Mouse (Mus musculus): Measurements from ENCODE around the gene Crebrf. TPM values are rescaled to one million over a fixed set of nuclear protein-coding genes. Genes with fewer than 3 reads are reported as not detected.
A peak's percentile ranks its signal among the peaks of the same experiment; 100 is the strongest.

The Crebrf gene
- polyA plus RNA-seq (2014; fragmentation: Nextera tagmentation; extraction: Ambion mirVana) = 1.8 and 2.4 TPM in 2 replicates

GRCm38 (mm10) chr17:26715271-26715758 is at the start of gene Crebrf:
Gene Crebrf (plus strand): TSS chr17:26715650.
- peaks cover 23% of the 10 kb centered on the region for H3K4me1 ChIP-seq (replicated peaks; ENCODE audit: control insufficient read depth, insufficient read depth, low read length)
- peak within 1 kb of the TSS; percentile 70 for H3K9ac ChIP-seq (ENCODE audit: low read depth, low read length)
- no peaks in the 10 kb centered on the region for H3K27me3 ChIP-seq (replicated peaks; ENCODE audit: control insufficient read depth, insufficient read depth, low read length)
- peak within 1 kb of the TSS; percentile 86 for H3K4me2 ChIP-seq
- WGBS = 1% methylated on average over 41 of the region's 41 CpGs
- H3K9me3 ChIP-seq (ENCODE audit: control insufficient read depth, low read length) = no peaks in the 10 kb centered on the region
- no peaks in the 10 kb centered on the region for H3K36me3 ChIP-seq (ENCODE audit: control insufficient read depth, insufficient read depth, low read length)
- peak within 1 kb of the TSS; percentile 99 for H3K4me3 ChIP-seq (ENCODE audit: low read depth, low read length)
- peak; percentile 77 for ATAC-seq (replicated peaks; ENCODE audit: low FRiP score)
- H3K27ac ChIP-seq (ENCODE audit: low read depth, low read length) = peak within 1 kb of the TSS; percentile 90
- peak; percentile 97 for DNase-seq (ENCODE audit: low spot score)

- H3K4me3 ChIP-seq (ENCODE audit: low read depth, low read length) = no peak overlapping the region
- no peaks in the 10 kb centered on the region; the same call in 1 of the 2 replicates for H3K27me3 ChIP-seq (replicated peaks; ENCODE audit: control insufficient read depth, insufficient read depth, low read length)
- ATAC-seq (replicated peaks; ENCODE audit: low FRiP score) = no peak
- H3K4me2 ChIP-seq = no peak overlapping the region
- DNase-seq (ENCODE audit: low spot score) = no peak
- H3K4me1 ChIP-seq (replicated peaks; ENCODE audit: control insufficient read depth, insufficient read depth, low read length) = peaks cover 2% of the 10 kb centered on the region; the same call in 1 of the 2 replicates
- H3K36me3 ChIP-seq (ENCODE audit: control insufficient read depth, insufficient read depth, low read length) = no peaks in the 10 kb centered on the region
- H3K27ac ChIP-seq (ENCODE audit: low read depth, low read length) = no peak overlapping the region
- 53% methylated on average over 4 of the region's 4 CpGs for WGBS
- H3K9ac ChIP-seq (ENCODE audit: low read depth, low read length) = no peak overlapping the region
- no peaks in the 10 kb centered on the region for H3K9me3 ChIP-seq (ENCODE audit: control insufficient read depth, low read length)
Measured at GRCm38 (mm10) chr17:26671268-26671667, 44.2 kb upstream of the Crebrf start.

- Histone ChIP-seq H3K9ac (ENCODE audit: low read depth, low read length) (peak overlapping the region; percentile 92; the same call in 1 of the 2 replicates), H3K36me3 (ENCODE audit: control insufficient read depth, insufficient read depth, low read length) (peaks cover 6% of the 10 kb centered on the region; the same call in 1 of the 2 replicates), H3K27me3 (replicated peaks; ENCODE audit: control insufficient read depth, insufficient read depth, low read length) (no peaks in the 10 kb centered on the region), H3K4me1 (replicated peaks; ENCODE audit: control insufficient read depth, insufficient read depth, low read length) (peaks cover 30% of the 10 kb centered on the region), H3K4me3 (ENCODE audit: low read depth, low read length) (peak overlapping the region; percentile 93), H3K27ac (ENCODE audit: low read depth, low read length) (no peak overlapping the region), H3K9me3 (ENCODE audit: control insufficient read depth, low read length) (no peaks in the 10 kb centered on the region), H3K4me2 (peak overlapping the region; percentile 77)
- DNase-seq (ENCODE audit: low spot score) = no peak
- ATAC-seq (replicated peaks; ENCODE audit: low FRiP score) = no peak
- 24% methylated on average over 7 of the region's 7 CpGs for WGBS
Measured at GRCm38 (mm10) chr17:26675845-26676244, 39.6 kb upstream of the Crebrf start.

DNA sequence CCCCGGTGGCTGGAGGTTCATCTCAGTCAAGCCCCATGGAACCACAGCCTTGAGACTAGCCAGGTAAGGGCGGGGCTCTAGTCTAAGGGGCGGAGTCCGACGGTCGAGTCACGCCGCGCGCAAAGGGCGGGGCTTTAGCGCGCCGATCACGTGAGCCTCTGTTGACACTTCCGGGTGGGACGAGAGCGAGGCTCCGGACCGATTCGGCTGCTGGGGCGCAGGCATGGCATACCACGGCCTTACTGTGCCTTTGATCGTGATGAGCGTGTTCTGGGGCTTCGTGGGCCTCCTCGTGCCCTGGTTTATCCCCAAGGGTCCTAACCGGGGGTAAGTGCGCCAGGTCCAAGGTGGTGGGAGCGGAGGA is 39.2 kb upstream of the Crebrf start:
- Histone ChIP-seq H3K4me1 (replicated peaks; ENCODE audit: control insufficient read depth, insufficient read depth, low read length) (peaks cover 30% of the 10 kb centered on the region), H3K4me2 (peak overlapping the region; percentile 77), H3K36me3 (ENCODE audit: control insufficient read depth, insufficient read depth, low read length) (peaks cover 8% of the 10 kb centered on the region), H3K27me3 (replicated peaks; ENCODE audit: control insufficient read depth, insufficient read depth, low read length) (no peaks in the 10 kb centered on the region), H3K9ac (ENCODE audit: low read depth, low read length) (peak overlapping the region; percentile 92), H3K4me3 (ENCODE audit: low read depth, low read length) (peak overlapping the region; percentile 93), H3K27ac (ENCODE audit: low read depth, low read length) (peak overlapping the region; percentile 90), H3K9me3 (ENCODE audit: control insufficient read depth, low read length) (no peaks in the 10 kb centered on the region)
- ATAC-seq (replicated peaks; ENCODE audit: low FRiP score) (peak; percentile 90), DNase-seq (ENCODE audit: low spot score) (peak; percentile 89)
- WGBS = under 1% methylated on average over 30 of the region's 30 CpGs

- H3K4me1 ChIP-seq (replicated peaks; ENCODE audit: control insufficient read depth, insufficient read depth, low read length) = peaks cover 30% of the 10 kb centered on the region
- peak overlapping the region; percentile 93 for H3K4me3 ChIP-seq (ENCODE audit: low read depth, low read length)
- 2% methylated on average over 26 of the region's 26 CpGs for WGBS
- H3K36me3 ChIP-seq (ENCODE audit: control insufficient read depth, insufficient read depth, low read length) = peaks cover 12% of the 10 kb centered on the region
- DNase-seq (ENCODE audit: low spot score) = no peak
- ATAC-seq (replicated peaks; ENCODE audit: low FRiP score) = peak; percentile 86
- peak overlapping the region; percentile 92 for H3K9ac ChIP-seq (ENCODE audit: low read depth, low read length)
- peak overlapping the region; percentile 77 for H3K4me2 ChIP-seq
- H3K9me3 ChIP-seq (ENCODE audit: control insufficient read depth, low read length) = 0 out of 2 replicates have a peak, but pooled peaks cover 2% of the 10 kb centered on the region
- H3K27ac ChIP-seq (ENCODE audit: low read depth, low read length) = peak overlapping the region; percentile 90
- H3K27me3 ChIP-seq (replicated peaks; ENCODE audit: control insufficient read depth, insufficient read depth, low read length) = no peaks in the 10 kb centered on the region
Measured at GRCm38 (mm10) chr17:26676616-26677376, 38.7 kb upstream of the Crebrf start.

DNA sequence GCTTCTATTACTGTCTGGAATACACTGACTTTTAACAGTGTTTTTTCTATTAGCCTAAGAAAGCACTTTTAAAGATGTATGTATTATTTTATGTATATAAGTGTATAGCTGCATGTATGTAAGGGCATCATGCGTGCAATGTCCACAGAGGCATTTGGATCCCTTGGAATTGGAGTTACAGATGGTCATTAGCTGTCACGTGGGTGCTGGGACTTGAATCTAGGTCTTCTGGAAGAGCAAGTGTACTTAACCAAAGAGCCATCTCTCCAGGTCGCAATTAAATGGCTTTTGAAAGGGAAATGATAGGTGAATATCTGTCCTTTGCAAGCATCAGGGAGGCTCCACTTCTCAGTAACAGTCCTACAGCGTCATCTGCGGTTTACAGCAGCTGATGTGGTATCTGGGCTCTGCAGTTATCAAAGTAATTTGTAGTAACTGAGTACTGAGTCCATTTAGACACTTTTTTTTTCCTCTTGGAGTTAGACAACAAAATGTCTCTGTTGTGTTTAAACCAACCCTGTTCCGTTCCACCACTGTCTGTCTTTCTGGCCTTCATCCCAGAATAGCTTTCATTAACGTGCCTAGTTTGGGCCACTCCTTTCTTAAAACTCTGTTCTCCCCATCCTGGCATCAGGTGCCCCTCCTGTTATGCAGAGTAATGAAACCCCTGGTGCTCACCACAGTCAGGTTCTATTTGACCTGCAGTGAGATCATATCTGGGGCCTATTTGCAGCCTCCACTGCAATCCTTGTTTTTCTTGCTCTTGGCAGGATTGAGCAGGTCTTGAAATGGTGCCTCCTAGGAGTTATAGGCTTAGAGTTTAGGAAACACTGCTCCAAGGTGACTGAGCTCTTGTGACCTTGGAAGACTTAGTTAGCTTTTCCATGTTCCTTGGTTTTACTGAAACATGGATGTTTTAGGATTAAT is 37.5 kb upstream of the Crebrf start:
- peak overlapping the region; percentile 93 for H3K4me3 ChIP-seq (ENCODE audit: low read depth, low read length)
- H3K9ac ChIP-seq (ENCODE audit: low read depth, low read length) = peak overlapping the region; percentile 92; the same call in 1 of the 2 replicates
- ATAC-seq (replicated peaks; ENCODE audit: low FRiP score) (peak; percentile 50), DNase-seq (ENCODE audit: low spot score) (no peak)
- 0 out of 2 replicates have a peak overlapping the region, but pooled peaks have one; percentile 3 for H3K27ac ChIP-seq (ENCODE audit: low read depth, low read length)
- WGBS = 70% methylated on average over 7 of the region's 7 CpGs
- no peaks in the 10 kb centered on the region for H3K27me3 ChIP-seq (replicated peaks; ENCODE audit: control insufficient read depth, insufficient read depth, low read length)
- peaks cover 13% of the 10 kb centered on the region for H3K36me3 ChIP-seq (ENCODE audit: control insufficient read depth, insufficient read depth, low read length)
- H3K4me1 ChIP-seq (replicated peaks; ENCODE audit: control insufficient read depth, insufficient read depth, low read length) = peaks cover 30% of the 10 kb centered on the region
- 0 out of 2 replicates have a peak, but pooled peaks cover 2% of the 10 kb centered on the region for H3K9me3 ChIP-seq (ENCODE audit: control insufficient read depth, low read length)
- peak overlapping the region; percentile 77 for H3K4me2 ChIP-seq

DNA sequence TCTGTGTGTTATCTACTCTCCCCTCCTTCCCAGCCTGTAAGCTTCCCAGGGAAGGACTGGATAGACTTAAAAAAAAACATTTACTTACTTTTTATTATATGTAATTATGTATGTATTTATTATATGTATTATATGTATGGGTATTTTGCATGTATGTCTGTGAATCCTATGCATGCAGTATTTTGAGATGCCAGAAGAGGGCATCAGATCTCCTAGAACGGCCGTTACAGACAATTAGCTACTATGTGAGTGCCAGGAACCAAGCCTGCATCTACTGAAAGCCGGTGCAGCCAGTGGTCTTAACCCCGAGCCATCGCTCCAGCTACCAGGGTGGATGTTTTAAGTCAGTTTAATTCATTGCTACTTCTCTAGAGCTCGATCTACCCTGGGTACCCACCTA is 34.2 kb upstream of the Crebrf start:
- Histone ChIP-seq H3K27ac (ENCODE audit: low read depth, low read length) (no peak overlapping the region), H3K9me3 (ENCODE audit: control insufficient read depth, low read length) (0 out of 2 replicates have a peak, but pooled peaks cover 2% of the 10 kb centered on the region), H3K4me3 (ENCODE audit: low read depth, low read length) (no peak overlapping the region), H3K36me3 (ENCODE audit: control insufficient read depth, insufficient read depth, low read length) (peaks cover 29% of the 10 kb centered on the region), H3K4me2 (no peak overlapping the region), H3K4me1 (replicated peaks; ENCODE audit: control insufficient read depth, insufficient read depth, low read length) (peaks cover 27% of the 10 kb centered on the region), H3K27me3 (replicated peaks; ENCODE audit: control insufficient read depth, insufficient read depth, low read length) (no peaks in the 10 kb centered on the region), H3K9ac (ENCODE audit: low read depth, low read length) (no peak overlapping the region)
- WGBS = 89% methylated on average over 6 of the region's 6 CpGs
- ATAC-seq (replicated peaks; ENCODE audit: low FRiP score) (no peak), DNase-seq (ENCODE audit: low spot score) (no peak)

GRCm38 (mm10) chr17:26686334-26687000 is 29.0 kb upstream of the Crebrf start:
- 0 out of 2 replicates have a peak, but pooled peaks cover under 1% of the 10 kb centered on the region for H3K9me3 ChIP-seq (ENCODE audit: control insufficient read depth, low read length)
- 0 out of 2 replicates have a peak overlapping the region, but pooled peaks have one; percentile 9 for H3K27ac ChIP-seq (ENCODE audit: low read depth, low read length)
- H3K27me3 ChIP-seq (replicated peaks; ENCODE audit: control insufficient read depth, insufficient read depth, low read length) = no peaks in the 10 kb centered on the region
- H3K9ac ChIP-seq (ENCODE audit: low read depth, low read length) = no peak overlapping the region
- DNase-seq (ENCODE audit: low spot score) = no peak
- no peak for ATAC-seq (replicated peaks; ENCODE audit: low FRiP score)
- H3K4me2 ChIP-seq = no peak overlapping the region
- H3K4me1 ChIP-seq (replicated peaks; ENCODE audit: control insufficient read depth, insufficient read depth, low read length) = peaks cover 10% of the 10 kb centered on the region
- H3K4me3 ChIP-seq (ENCODE audit: low read depth, low read length) = no peak overlapping the region
- peaks cover 18% of the 10 kb centered on the region for H3K36me3 ChIP-seq (ENCODE audit: control insufficient read depth, insufficient read depth, low read length)
- 79% methylated on average over 17 of the region's 17 CpGs for WGBS
